Mouse (Mus musculus) T-helper 2 cell (primary cell): Measurements from ENCODE around the gene Myo10.

Experiments used
- in situ Hi-C: fragments of 300-600 bp; cut with MboI, MseI; formaldehyde crosslinking; loops from one replicate; pipeline ENCODE4 v1.15.1; 2025; ENCODE audit warnings: high pct_unique_total_duplicates

Gene Myo10

DNA sequence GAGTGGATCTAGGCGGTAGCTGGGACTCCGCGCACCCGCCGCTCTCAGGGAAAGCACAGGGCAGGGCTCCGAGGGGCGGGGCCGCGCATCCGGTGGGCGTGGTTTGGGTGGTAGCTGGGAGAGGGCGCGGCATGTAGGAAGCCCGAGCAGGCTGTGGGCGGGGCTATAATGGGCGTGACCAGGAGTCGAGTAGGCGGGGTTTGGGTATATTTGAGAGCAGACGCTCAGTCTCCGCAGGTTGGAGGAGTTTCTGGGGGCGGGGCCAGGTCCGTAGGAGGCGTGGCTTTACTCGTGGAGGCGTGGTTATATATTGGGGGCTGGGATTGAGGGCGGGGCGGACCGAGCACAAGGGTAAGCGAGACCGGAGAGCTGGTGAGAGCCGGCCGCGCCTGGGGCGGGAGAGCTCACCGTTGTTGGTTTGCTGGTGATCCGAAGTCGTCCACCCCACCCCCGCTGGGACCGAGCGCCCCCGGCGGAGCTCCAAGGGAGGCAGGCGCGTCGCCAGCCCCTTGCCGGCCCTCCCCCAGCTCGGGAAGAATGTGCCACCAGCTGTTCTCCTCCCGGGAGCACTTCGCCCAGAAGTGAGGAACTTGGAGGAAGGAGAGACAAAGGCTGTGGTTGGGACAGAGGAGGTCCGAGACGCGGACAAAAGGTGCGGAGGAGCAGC lies at the start of gene Myo10:
Gene Myo10 (plus strand): TSS at position 326 of the 667 bp plus-strand sequence.
- in situ Hi-C loops: loop anchor here (25.0 kb wide), 1 partner anchor 365 kb away; the partner anchor contains the start of gene Zfp622

DNA sequence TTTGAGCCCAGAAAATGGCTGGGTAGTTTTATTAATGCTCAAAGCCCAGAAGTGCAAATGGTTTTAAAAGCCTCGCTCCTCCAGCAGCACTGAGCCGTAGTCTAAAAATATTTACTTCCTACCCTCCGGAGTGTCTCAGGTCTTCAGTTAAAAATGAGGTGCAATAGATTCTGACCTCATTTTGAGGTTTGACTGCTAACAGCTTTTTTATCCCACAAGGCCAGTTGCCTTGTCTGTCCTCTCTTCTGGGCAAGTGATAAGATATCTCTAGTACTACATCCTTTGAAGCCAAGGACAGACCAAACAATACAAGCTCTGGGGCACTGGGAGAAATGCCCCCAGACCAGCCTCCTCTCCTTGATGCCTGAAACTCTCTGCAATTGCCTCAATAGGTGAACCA lies 49.2 kb upstream of the Myo10 start:
- in situ Hi-C loops: no loop called here

DNA sequence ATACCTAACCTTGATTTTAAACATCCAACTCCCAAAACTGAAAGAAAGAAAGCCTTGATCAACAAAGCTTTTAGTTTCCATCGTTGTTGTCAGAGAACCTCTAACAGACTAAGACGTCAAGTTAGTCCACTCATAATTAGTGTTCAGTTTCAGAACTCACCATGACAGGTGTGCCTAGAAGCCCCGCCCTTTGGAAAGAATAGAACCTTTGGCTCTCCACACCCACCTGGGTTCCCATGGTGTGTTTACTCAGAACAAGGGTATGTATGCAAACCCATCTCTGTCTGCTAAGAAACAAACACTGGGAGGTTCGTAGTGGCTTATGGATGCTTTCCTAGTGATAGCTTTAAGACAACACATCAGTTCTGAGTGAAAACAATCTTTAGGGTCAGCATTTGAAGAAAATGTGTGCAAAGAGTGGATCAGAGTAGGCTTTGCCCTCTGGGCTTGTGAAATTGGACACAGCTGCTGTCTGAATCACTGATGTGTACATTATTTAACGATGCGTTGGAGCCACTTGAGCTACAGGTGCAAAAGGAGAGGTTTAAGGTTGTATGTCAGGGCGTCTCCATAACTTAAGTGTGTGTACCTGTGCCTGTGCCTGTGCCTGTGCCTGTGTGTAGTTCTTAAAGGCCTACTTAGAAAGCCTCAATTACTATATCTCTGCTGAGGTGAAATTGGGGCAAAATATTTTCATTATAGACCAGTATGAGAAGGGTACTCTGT lies 48.3 kb upstream of the Myo10 start:
- in situ Hi-C loops: no loop called here

DNA sequence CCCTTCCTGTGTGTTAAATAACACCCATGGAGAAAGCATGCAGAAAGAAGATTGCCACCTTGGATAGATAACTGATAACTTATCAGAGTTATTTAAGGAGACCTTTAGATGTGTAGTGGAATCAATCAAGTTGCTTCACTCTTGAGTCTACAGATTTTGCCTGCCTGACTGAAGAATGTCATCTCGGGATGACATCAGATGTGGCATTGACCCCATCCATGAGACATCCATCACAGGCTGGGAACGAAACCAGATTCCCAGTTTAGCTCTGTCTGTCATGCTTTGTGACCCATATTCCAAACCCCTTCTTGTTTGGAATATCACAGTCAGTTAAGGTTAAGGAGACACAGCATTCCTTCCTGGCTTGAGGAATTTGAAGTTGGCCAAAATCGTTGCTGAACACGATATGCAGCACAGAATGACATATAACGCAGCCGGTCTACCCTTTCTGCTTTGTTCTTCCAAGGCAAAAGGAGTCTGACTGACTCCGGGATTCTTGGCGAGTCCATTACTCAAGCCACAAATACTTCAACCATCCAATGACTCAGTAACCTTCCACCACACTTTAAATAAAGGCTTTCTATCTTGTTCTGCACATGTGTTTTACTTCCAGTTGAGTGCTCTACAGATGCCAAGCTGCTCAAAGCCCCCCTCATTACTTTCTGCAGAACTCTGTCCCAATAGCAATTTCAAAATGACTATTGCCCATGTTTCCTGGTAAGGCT lies 44.8 kb upstream of the Myo10 start:
- in situ Hi-C loops: no loop called here

DNA sequence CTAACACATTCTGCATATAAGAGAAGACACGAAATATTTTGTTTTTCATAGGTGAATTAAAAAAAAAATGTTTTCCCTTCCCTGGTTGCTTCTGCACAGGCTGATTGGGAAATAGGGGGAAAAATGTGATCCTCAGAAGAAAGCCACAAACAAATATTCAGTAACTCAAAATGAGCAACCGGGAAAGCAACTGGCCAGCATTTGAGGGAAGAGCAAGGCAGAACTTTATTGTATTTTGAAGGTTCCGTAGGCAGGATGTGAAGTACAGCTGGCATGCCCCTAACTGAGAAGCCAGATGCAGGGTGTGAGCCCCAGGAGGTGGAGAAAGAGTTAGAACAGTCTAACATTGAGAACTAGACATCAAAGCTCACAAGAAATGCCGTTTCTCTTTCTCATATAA lies 44.0 kb upstream of the Myo10 start:
- in situ Hi-C loops: no loop called here

DNA sequence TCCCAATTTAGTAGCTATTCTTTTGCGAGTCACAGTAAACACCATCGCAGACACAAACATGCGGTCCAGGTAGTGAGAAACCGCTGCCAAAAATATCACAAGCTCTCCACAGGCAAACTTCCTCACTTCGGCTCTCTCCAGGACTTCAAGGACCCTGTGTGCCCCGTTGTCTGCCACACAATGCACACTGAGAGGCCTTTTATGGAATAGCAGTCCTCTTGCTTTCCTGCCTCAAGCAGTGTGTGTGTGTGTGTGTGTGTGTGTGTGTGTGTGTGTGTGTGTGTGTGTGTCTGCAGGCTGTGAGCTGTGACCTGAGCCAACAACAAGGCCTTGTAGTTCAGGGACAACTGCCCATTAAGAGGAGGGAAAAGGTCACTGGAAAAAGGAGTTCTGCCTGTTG lies 41.6 kb upstream of the Myo10 start:
- in situ Hi-C loops: no loop called here

DNA sequence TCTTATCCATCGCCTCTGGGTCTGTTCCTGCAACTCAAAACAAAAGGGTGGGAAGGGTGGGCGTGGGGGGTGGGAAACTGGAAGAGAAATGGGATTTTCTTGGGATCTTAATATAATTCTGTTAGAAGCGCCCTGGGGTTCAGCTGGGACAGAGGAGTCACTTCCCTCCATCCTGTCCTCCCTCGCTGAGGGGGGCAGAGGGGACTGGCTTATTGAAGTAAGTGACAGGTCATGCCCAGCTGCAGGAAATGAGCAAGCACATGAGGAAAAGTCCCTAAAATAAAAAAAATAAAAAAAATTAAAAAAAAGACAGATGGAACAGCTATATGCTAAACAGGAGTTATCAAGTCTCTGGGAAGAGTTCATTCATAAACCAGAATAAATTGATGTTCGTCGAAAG lies 40.3 kb upstream of the Myo10 start:
- in situ Hi-C loops: no loop called here

DNA sequence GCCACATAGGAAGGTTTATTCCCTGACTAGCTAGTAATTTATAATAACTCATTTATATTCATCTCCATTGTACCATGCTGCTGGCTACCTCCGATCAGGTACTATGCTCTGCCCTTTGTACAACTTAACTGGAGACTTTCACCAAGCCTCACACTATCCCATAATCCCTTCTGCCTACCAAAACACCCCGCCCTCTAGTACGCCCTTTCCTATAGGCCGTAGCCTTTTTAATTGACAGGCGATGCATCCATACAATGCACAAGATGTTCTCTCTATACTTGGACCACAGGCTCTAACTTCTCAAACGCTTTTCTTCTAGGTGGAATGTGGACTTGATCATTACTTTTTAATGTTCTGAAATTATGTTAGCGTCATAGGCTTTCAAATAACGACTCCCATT lies 39.0 kb upstream of the Myo10 start:
- in situ Hi-C loops: no loop called here

DNA sequence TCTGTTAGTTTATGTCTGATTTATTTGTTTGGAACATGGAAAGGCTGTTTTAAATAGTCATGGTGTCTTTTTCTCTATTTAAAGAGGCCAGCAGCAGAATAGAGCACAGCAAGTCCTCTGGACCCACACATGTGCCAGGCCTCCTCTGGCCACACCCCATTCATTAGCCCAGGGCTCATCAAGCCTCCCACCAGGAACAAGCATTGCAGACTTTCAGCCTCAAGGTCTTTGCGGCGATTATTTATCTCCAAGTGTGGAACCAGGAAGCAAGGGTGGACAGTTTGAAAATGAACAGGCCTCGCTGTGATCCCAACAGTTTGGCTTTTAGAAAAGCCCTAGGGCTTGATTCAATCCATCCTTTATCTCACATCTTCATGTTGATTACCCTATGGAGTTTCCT lies 35.5 kb upstream of the Myo10 start:
- in situ Hi-C loops: no loop called here

DNA sequence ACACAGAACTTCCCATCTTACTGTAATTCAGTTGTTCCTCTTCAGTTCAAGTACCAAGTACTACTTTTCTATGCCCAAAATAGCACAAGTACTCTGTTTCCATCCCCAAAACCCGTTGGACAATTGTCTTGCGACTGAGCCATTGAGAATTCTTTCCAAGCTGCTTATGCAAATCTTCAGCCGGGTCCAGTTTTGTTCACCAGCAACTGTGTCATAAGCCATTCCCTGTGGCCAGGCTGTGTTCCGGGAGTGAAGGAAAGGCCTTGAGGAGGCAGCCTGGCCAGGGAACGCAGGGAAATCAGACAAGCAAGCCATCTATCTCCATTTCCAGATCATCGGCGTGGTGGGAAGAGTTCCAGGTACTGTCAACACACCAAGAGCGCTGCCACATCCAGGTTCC lies 34.4 kb upstream of the Myo10 start:
- in situ Hi-C loops: no loop called here

DNA sequence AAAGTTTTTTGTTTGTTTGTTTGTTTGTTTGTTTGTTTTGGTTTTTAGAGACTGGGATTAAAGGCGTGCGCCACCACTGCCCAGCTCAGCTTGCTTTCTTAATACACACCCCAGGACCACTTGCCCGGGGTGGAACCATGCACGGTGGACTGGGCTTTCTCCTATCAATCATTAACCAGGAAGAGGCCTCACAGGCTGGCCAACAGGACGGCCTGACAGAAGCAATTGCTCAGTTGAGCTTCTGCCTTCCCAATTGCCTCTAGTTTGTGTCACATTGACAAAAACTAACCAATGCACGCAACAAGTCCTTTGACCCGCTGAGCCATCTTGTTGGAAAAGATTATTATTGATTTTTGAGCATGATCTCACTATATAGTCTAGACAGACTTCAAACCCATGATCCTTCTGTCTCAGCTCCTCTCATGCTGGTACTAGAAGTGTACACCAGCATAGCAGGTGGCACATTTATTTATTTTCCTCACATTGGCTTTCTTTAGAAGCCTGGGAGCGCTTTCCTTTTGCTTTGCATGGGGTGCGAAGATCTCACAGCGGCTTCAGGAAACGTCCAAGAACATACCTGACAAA lies 32.9 kb upstream of the Myo10 start:
- in situ Hi-C loops: no loop called here

DNA sequence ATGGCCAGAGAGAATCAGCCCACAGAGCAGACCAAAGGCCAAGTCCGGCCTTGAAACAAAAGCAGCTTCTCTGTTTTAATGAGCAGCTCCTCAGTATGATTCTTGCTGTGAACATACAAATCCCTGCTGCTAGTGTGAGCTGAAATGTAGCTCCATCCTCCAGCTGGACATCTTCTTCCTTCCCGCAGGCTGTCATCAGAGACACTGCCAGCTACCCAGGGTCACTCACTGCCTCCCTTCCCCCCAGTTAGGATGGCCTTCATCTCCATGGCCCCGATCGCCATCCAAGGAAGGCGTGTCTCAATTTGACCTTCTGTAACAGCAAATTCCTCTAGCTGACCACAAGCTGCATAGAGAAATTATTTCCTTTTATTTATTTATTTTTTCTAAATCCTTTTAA lies 32.4 kb upstream of the Myo10 start:
- in situ Hi-C loops: no loop called here

DNA sequence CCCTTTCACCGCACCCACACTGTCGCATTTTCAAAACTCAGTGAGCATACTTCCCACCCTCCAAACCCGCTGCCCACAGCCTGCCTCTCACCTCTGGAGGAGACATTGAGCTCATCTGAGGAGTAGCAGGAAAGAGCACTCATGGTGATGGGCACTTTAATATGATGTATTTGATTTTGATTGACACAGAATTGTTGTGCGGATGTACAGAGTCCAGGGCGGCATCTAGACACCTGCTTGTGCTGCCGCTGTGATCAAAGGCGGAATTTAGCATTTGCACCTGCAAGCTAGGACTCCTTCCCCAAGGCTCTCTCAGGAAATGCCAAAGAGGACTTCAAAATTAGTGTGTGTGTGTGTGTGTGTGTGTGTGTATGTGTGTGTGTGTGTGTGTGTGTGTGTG lies 31.4 kb upstream of the Myo10 start:
- in situ Hi-C loops: no loop called here

DNA sequence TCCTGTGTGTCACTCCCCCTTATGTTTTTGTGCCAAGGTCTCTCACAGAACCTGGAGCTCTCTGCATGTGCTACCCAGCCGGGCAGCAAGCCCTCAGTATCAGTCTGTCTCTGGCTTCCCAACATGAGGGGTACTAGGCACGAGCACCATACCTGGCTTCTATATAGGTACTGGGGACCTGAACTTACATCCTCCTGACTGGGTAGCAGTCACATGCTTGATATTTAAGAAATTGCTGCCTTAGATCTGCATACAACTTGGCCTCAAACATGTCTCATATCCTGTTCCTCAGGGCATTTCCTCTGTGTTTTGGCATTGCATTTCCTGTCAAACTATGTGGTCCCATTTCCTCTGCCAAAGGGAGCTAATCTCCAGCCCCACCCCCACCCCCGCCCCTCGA lies 30.4 kb upstream of the Myo10 start:
- in situ Hi-C loops: no loop called here

DNA sequence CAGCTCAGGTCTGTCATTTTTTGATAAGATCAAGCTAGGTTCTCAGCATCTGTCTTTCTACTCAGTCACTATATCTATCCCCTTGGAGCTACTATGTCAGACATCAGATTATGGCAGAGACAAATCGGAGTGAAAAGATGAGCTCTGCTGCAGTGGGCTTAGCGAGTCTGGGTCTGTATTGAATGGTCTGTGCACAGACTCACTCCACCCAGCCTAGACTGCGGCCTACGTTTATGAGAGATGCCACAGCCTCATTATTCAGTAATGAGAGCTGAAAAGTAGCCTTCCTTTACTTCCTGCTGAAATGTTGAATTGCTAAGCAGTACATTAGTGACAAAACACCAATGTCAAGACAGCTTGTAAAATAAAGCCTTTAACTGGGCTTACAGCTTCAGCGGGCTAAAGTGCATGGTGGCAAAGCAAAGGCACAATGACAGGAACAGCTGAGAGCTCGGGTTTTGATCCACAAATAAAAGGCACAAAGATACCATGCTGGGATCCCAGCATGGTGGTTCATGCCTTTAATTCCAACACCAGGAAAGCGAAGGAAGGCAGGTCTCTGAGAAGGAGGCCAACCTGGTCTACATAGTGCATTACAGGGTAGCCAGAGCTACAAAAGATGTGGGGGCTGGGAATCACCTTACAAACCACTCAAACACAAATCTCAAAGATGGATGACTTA lies 28.7 kb upstream of the Myo10 start:
- in situ Hi-C loops: no loop called here

DNA sequence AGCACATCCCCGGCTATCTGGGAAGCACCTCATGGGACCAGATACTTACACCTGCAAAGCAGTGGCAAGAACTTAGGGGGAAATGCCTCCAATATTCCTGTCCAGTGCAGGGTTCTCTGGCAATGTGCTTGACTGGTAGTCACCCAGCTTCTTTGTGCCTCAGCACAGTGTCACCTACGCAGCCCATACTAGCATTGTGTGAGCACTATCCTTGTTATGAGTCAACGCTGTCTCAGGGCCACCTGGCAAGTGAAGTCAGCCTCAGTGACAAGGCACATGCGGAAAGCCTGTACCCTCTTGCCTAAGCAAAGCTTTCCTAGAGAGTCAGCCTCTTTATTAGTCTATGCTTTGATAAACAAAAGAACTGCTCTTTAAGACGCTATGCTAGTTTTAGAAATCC lies 24.0 kb upstream of the Myo10 start:
- in situ Hi-C loops: no loop called here

DNA sequence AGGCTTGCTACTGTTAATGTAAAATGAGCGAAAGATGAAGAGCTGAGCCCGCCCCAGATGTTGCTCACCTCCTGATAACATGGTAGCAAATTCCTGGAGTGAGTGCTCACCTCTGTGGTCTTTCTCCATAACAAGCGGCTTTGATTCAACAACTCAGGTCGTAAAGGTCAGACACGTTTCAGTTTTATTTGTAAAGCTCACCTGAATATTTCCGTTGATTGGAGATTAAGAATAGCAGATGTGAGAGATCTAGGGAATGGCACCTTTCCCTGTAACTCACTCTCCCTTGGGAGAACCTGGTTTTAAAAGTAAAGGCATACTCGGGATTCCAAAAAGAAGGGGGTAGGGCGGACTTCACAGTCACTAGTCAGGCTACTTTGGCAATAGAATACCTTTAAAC lies 20.0 kb upstream of the Myo10 start:
- in situ Hi-C loops: loop anchor here (25.0 kb wide), 1 partner anchor 385 kb away; the partner anchor contains the start of gene Zfp622

DNA sequence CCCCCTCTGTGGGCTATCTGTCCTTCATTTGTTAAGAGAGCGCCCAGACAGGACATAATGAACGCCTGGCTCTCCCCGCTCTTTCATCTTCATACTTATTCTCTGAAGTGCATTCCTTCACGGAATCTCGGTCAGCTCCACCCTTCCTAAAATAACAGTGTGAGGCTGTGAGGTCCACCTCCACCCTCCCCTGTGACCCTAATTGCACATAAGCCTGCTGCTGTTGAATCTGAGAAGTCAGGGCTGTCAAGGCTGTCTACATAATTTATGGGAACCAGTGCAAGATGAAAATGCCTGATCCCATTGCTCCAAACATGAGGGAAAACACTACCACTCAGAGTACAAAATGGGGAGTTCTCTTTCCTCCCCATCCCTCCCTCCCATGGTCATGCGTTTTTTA lies 19.0 kb upstream of the Myo10 start:
- in situ Hi-C loops: loop anchor here (25.0 kb wide), 1 partner anchor 384 kb away; the partner anchor contains the start of gene Zfp622

DNA sequence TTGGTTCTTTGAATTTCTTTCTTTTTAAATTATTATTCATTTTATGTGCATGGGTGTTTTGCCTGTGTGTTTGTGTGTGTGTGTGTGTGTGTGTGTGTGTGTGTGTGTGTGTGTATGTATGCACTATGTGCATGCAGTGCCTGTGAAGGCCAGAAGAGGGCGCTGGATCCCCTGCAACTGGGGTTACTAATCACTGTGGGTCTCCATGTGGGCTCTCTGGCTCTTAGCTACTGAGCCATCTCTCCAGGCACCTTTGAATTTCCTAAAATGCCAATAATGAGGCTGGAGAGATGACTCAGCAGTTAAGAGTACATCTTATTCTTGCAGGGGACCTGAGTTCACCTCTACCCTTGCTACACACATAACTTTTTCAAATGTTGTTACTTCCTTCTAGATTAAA lies 18.1 kb upstream of the Myo10 start:
- in situ Hi-C loops: loop anchor here (25.0 kb wide), 1 partner anchor 383 kb away; the partner anchor contains the start of gene Zfp622

DNA sequence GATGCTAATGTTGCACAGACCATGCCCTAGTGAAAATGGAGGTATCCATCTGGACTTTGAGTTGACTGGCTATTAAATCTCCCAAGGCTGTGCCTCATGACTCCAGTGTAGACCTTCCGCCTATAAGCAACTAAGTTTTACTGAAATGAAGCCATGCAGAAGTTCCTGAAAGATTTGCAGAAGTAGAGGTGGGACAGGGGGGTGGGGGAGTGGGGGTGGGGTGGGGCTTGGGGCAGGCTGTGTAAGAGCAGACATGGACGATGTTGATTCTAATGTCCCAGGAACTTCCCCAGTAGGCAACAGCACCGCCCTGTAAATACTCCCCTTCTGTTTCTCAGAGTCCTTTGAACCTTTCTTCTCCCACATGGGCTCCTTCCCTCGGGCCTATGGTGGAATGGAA lies 16.9 kb upstream of the Myo10 start:
- in situ Hi-C loops: loop anchor here (25.0 kb wide), 1 partner anchor 382 kb away; the partner anchor contains the start of gene Zfp622

DNA sequence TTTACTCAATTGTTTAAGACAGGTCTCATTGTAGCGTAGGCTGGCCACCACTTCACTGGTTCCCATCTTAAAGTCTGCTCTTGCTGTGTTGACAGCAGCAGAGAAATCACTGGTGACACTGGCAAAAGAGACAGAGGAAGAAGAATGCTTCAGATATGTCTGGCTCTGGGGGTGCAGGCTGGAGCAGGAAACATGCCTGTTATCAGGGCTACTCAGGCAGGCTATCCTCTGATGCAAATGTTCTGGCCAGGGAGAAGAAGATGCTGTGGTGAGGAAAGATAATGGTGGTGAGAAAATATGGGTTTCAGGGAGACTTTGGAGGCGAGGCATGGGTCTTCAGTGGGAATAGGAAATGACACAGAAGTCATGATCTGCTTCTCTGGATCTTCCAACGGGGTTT lies 13.6 kb upstream of the Myo10 start:
- in situ Hi-C loops: loop anchor here (25.0 kb wide), 1 partner anchor 379 kb away; the partner anchor contains the start of gene Zfp622
